Mouse (Mus musculus) myocyte (in vitro differentiated cells): ENCODE results near the gene Fbn1.

ENCODE experiments used
- CEBPB ChIP-seq: IDR thresholded peaks from 2 replicates; pipeline ENCODE4 v1.6.1; 2011; ENCODE audit warnings: mild to moderate bottlenecking, moderate library complexity; ENCODE audit not compliant: poor library complexity, insufficient read depth, severe bottlenecking
- MAX ChIP-seq: IDR thresholded peaks from one replicate; pipeline ENCODE4 v1.6.1; 2011; ENCODE audit warnings: low read depth, mild to moderate bottlenecking, control low read depth
- POLR2A ChIP-seq: IDR thresholded peaks from one replicate; pipeline ENCODE4 v1.6.1; 2011; ENCODE audit warnings: low read depth, mild to moderate bottlenecking, control low read depth, moderate library complexity; ENCODE audit not compliant: insufficient read length
- POLR2AphosphoS2 ChIP-seq: IDR thresholded peaks from one replicate; pipeline ENCODE4 v1.6.1; 2011; ENCODE audit warnings: low read depth, control low read depth; ENCODE audit not compliant: insufficient read length
- REST ChIP-seq: IDR thresholded peaks from one replicate; pipeline ENCODE4 v1.6.1; 2011; ENCODE audit warnings: mild to moderate bottlenecking, control low read depth, moderate library complexity; ENCODE audit not compliant: insufficient read depth, insufficient read length
- SRF ChIP-seq: IDR thresholded peaks from one replicate; pipeline ENCODE4 v1.6.1; 2011; ENCODE audit warnings: low read depth; ENCODE audit not compliant: control insufficient read depth, insufficient read length
- USF1 ChIP-seq: IDR thresholded peaks from one replicate; pipeline ENCODE4 v1.6.1; 2011; ENCODE audit warnings: low read depth, mild to moderate bottlenecking, control low read depth, moderate library complexity

DNA sequence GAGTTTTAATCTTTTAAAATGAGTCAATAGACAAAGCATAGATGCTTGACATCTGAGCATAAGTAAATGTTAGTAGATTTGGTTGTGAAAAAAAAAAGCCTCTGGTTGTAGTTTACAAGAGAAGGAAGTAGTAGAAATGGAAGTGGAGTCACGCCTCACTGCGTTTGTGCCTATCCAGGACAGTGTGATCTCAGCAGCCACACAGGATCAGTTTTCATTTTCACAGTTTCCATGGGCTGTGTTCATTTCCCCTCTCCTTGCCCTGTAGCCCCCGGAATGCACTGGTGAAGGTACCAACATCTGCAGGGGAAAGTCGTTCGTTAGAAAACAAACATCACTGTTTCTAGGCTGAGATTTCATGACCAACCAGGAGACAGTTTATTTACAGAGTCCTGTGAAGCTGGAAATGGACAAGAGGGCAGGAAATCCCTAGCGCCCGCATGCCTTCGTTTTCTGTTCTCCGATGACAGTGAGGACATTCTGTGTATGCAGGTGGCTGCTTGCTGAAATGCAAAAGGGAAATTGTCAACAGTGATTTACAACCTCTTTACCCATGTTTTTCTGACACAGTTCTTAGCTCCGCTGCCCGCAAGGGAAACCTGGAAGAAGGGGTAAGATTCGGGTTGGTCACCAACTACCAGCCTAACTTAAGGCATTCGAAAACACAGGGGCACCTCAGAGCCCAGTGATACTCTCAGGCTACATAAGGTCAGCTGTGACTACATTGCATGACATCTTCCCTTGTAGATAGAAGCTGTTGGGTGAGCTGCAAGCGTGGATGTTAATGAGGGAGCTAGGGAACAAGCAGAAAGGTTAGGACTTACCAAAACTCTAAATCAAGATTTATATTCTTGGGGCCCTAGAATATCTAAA lies 225.2 kb downstream of the Fbn1 start:
- TF ChIP-seq POLR2A (no peak), REST (no peak), MAX (no peak), USF1 (no peak), CEBPB (no peak), POLR2AphosphoS2 (no peak), SRF (no peak)
